Mouse (Mus musculus): Measurements from ENCODE around the gene AW011738.

DNA sequence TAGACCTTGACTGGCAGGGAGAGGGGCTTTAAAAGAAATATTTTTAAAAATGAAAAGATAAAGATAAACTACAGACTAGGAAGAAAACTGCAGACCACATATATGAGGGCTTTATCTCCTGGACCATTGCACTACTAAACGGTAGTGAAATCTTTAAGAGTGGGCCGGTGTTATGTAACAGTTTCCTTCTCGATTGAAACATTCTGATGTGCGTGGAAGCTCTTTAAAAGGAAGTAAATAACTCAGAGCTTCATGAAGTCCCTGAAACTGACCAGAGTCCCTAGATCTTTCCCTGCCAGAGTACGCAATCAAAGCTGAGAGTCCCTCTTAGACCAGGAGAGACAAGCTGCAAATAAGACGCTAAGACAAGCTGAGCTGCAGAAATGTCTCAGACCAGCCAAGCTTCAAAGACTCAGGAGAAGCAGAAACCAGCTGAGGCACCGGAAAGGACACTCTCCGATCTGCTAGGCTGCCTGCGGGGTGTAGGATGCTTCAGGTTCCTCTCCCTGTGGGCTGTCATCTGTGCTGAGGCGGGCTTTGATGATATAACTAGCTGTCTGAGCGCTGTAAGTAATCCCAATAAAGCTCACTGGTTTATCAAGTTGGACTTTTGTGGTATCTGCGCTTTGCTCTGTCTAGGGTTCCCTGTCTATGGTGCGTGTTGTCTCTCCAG lies 7.0 kb downstream of the AW011738 start:
- TF ChIP-seq CTCF (conservative IDR thresholded peaks at IDR 0.05; ENCODE audit: low read length) (no peak), NANOG (IDR thresholded peaks at IDR 0.05; ENCODE audit: borderline replicate concordance, low read length) (no peak)

Data from E14TG2a.4 (cell line).